Comparison of ENCODE assay signal across 8 mouse cellular contexts in the genomic region with DNA sequence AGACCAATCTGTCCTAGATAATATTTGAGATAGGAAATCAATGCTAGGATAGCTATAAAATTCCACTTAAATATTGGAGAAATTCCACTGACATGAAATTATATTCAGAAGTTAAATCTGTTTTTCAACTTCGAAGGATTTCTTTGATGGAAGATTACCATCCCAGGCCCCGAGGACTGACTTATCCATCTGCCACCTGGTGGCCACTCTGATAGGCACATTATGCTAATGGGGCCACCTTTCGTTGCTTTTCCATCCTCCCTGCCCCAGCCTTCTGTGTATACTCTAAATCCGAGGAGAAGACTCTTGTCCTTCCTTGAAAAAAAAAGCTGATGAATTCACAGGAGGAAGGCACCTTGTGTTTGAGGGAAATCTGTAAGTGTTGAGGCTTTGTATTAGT. TPM values are rescaled to one million over a fixed set of nuclear protein-coding genes. Genes with fewer than 3 reads are reported as not detected.
DNase-seq lines count a peak whose midpoint lies in the region; ATAC-seq and TF ChIP-seq lines count a peak whose summit lies in the region.

No protein-coding gene starts in this region.

- no peaks in the 10 kb centered on the region for H3K9me3 ChIP-seq in midbrain, embryonic 10.5 days (replicated peaks)
- no peaks in the 10 kb centered on the region for H3K9me3 ChIP-seq in midbrain, embryonic 15.5 days
- no peaks in the 10 kb centered on the region for H3K9me3 ChIP-seq in heart, embryonic 10.5 days
- no peaks in the 10 kb centered on the region for H3K9me3 ChIP-seq in neural tube, embryonic 15.5 days (replicated peaks)

- DNase-seq in gastrocnemius, postnatal 10 days, result peak; percentile 27
- DNase-seq in gastrocnemius, adult 18-20 months (ENCODE audit: low spot score), result no peak
- DNase-seq in midbrain, embryonic 10.5 days (ENCODE audit: low spot score), result peak; percentile 18
- no peak for DNase-seq in heart, embryonic 10.5 days (ENCODE audit: low spot score)

- no peak overlapping the region for H3K4me3 ChIP-seq in midbrain, embryonic 10.5 days
- H3K4me3 ChIP-seq in midbrain, embryonic 15.5 days, result no peak overlapping the region
- H3K4me3 ChIP-seq in bone marrow macrophage, adult 2 months (ENCODE audit: insufficient read depth, low read length), result no peak overlapping the region
- H3K4me3 ChIP-seq in heart, embryonic 10.5 days, result no peak overlapping the region
- H3K4me3 ChIP-seq in neural tube, embryonic 15.5 days (replicated peaks), result no peak overlapping the region

- no peak overlapping the region for H3K9ac ChIP-seq in midbrain, embryonic 15.5 days
- H3K9ac ChIP-seq in neural tube, embryonic 15.5 days (replicated peaks), result no peak overlapping the region

- no peaks in the 10 kb centered on the region for H3K36me3 ChIP-seq in midbrain, embryonic 10.5 days
- no peaks in the 10 kb centered on the region for H3K36me3 ChIP-seq in midbrain, embryonic 15.5 days (replicated peaks)
- no peaks in the 10 kb centered on the region for H3K36me3 ChIP-seq in heart, embryonic 10.5 days
- H3K36me3 ChIP-seq in neural tube, embryonic 15.5 days, result no peaks in the 10 kb centered on the region

- no peaks in the 10 kb centered on the region for H3K27me3 ChIP-seq in midbrain, embryonic 10.5 days (ENCODE audit: low read depth, poor library complexity, severe bottlenecking)
- H3K27me3 ChIP-seq in midbrain, embryonic 15.5 days (replicated peaks), result no peaks in the 10 kb centered on the region
- H3K27me3 ChIP-seq in heart, embryonic 10.5 days (ENCODE audit: insufficient read depth, poor library complexity, severe bottlenecking), result no peaks in the 10 kb centered on the region
- H3K27me3 ChIP-seq in neural tube, embryonic 15.5 days (replicated peaks), result no peaks in the 10 kb centered on the region

- no peaks in the 10 kb centered on the region for H3K4me1 ChIP-seq in midbrain, embryonic 10.5 days
- no peaks in the 10 kb centered on the region for H3K4me1 ChIP-seq in midbrain, embryonic 15.5 days
- H3K4me1 ChIP-seq in bone marrow macrophage, adult 2 months (ENCODE audit: control insufficient read depth, insufficient read depth, low read length), result no peaks in the 10 kb centered on the region
- H3K4me1 ChIP-seq in heart, embryonic 10.5 days, result no peaks in the 10 kb centered on the region
- no peaks in the 10 kb centered on the region for H3K4me1 ChIP-seq in neural tube, embryonic 15.5 days

- 48% methylated on average over 4 of the region's 4 CpGs for WGBS in midbrain, embryonic 10.5 days
- 22% methylated on average over 4 of the region's 4 CpGs for WGBS in midbrain, embryonic 15.5 days
- WGBS in heart, embryonic 10.5 days, result 43% methylated on average over 4 of the region's 4 CpGs
- 46% methylated on average over 4 of the region's 4 CpGs for WGBS in neural tube, embryonic 15.5 days

- no peak overlapping the region for H3K27ac ChIP-seq in midbrain, embryonic 10.5 days (replicated peaks)
- no peak overlapping the region for H3K27ac ChIP-seq in midbrain, embryonic 15.5 days
- H3K27ac ChIP-seq in bone marrow macrophage, adult 2 months (ENCODE audit: insufficient read depth, low read depth, low read length), result no peak overlapping the region
- H3K27ac ChIP-seq in heart, embryonic 10.5 days, result no peak overlapping the region
- H3K27ac ChIP-seq in neural tube, embryonic 15.5 days (replicated peaks), result no peak overlapping the region

- TF ChIP-seq CTCF in bone marrow macrophage, adult 2 months (IDR thresholded peaks at IDR 0.05; ENCODE audit: low read depth, low read length), result peak; percentile 21; the same call in 1 of the 2 replicates

- no peak overlapping the region for H3K4me2 ChIP-seq in midbrain, embryonic 15.5 days
- H3K4me2 ChIP-seq in neural tube, embryonic 15.5 days, result no peak overlapping the region

- no peak for ATAC-seq in midbrain, embryonic 15.5 days (replicated peaks)
- peak; percentile 79 for ATAC-seq in megakaryocyte progenitor cell, adult 5-6 weeks (replicated peaks; ENCODE audit: poor library complexity)
- no peak for ATAC-seq in neural tube, embryonic 15.5 days (ENCODE audit: low FRiP score)

- no peak for TF ChIP-seq POLR2A in bone marrow macrophage, adult 2 months (IDR thresholded peaks at IDR 0.05; ENCODE audit: borderline replicate concordance, low read depth, low read length)

RNA-seq across cellular contexts. Expression of a gene that starts 11.8 kb away (rescaled TPM):
- total RNA-seq in gastrocnemius, postnatal 10 days (2021), result 10 to 100 TPM; 11.9 to 15.4 TPM
- 1 to 10 TPM; 8.3 to 8.9 TPM for total RNA-seq in gastrocnemius, adult 18-20 months (2021)
- 9.9 and 11.1 TPM in 2 replicates for polyA plus RNA-seq in midbrain, embryonic 10.5 days (2016; fragmentation: Nextera tagmentation; extraction: Ambion mirVana)
- 11.5 and 14.8 TPM in 2 replicates for polyA plus RNA-seq in midbrain, embryonic 15.5 days (2015; fragmentation: Nextera tagmentation; extraction: Ambion mirVana)
- polyA plus RNA-seq in bone marrow macrophage, adult 2 months (2012; ENCODE audit: insufficient read depth, insufficient read length, missing spikeins), result 25.2 and 30.1 TPM in 2 replicates
- 13.3 and 17.0 TPM in 2 replicates for total RNA-seq in megakaryocyte progenitor cell, adult 5-6 weeks (2015)
- total RNA-seq in megakaryocyte progenitor cell, adult 5-6 weeks (2017), result 26.3 and 31.4 TPM in 2 replicates
- 6.8 and 9.0 TPM in 2 replicates for polyA plus RNA-seq in heart, embryonic 10.5 days (2016; fragmentation: Nextera tagmentation; extraction: Ambion mirVana)
- polyA plus RNA-seq in neural tube, embryonic 15.5 days (2015; fragmentation: Nextera tagmentation; extraction: Ambion mirVana), result 9.7 and 12.2 TPM in 2 replicates

Comparison
In these comparisons a context has a peak if more than half of its experiments do, and no peak if none do; other contexts are left out.
1. DNase-seq: peak in gastrocnemius, postnatal 10 days (single experiment) and midbrain, embryonic 10.5 days (single experiment); none in gastrocnemius, adult 18-20 months (single experiment) and heart, embryonic 10.5 days (single experiment).